Mouse (Mus musculus) liver, postnatal 0 days (tissue): ENCODE data around the gene Cpeb4.

Source experiments
- CTCF ChIP-seq: sonication (generic); IDR thresholded peaks from 2 replicates; pipeline ENCODE4 v1.5.1; 2016; ENCODE audit warnings: antibody characterized with exemption, low read depth
- EP300 ChIP-seq: IDR thresholded peaks from 2 replicates; pipeline ENCODE4 v1.6.1; 2016; ENCODE audit warnings: antibody characterized with exemption, low read depth, mild to moderate bottlenecking

- TF ChIP-seq CTCF (no peak), EP300 (no peak)
These were observed 65.0 kb downstream of the Cpeb4 start for GRCm38 (mm10) chr11:31936910-31937525.
